Mouse (Mus musculus): Measurements from ENCODE around the gene Usb1.

Usb1 gene

GRCm38 (mm10) chr8:95335706-95336105 is 3.6 kb downstream of the Usb1 start:
- no peak for DNase-seq (ENCODE audit: low spot score in 2 of 2)

DNA sequence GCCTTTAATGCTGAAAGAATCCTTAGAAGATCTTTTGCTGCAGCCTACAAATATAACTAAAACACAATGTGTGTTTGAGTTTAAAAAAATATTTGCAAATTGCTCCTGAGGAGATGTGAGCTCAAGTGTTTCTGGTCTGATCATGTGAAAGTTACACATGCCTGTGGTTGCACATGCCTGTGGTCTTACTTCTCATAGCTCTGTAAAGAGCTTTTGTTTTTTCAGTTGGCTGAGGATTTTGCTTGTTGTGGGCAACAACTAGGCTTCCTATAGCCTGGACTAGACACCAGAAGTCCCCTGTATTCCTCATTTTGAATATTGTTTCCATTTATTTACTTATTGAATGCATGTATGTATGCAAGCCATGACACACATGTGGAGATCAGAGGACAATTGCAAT is 4.3 kb downstream of the Usb1 start:
- DNase-seq (ENCODE audit: low spot score in 2 of 2), result no peak

- no peak for DNase-seq (ENCODE audit: low spot score in 2 of 2)
These were observed 9.6 kb downstream of the Usb1 start for GRCm38 (mm10) chr8:95341721-95342120.

- DNase-seq (ENCODE audit: low spot score in 2 of 2), result no peak
These were observed 12.6 kb downstream of the Usb1 start for GRCm38 (mm10) chr8:95344668-95345067.

- DNase-seq (ENCODE audit: low spot score in 2 of 2), result peak; percentile 75 to 78
These were observed 14.8 kb downstream of the Usb1 start for GRCm38 (mm10) chr8:95346643-95347545.

DNA sequence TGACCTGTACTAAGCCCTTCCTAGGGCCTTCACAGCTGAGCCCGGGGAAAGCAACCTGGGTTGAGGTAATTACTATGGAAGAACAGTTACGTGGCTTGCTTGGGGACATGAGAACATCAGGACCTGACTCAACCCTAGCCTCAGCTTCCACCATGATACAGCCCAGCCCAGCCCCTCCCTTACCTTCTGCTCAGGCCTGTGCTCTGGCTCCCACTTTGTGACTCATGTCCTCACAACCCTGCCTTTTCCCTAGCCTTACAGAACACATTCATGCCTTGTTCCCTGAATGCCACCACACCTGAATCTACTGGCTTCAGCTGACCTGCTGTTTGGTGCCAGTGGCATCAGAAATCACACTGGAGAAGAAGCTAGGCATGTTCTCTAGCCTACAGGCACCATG is 16.3 kb downstream of the Usb1 start:
- no peak for DNase-seq (ENCODE audit: low spot score in 2 of 2)

DNA sequence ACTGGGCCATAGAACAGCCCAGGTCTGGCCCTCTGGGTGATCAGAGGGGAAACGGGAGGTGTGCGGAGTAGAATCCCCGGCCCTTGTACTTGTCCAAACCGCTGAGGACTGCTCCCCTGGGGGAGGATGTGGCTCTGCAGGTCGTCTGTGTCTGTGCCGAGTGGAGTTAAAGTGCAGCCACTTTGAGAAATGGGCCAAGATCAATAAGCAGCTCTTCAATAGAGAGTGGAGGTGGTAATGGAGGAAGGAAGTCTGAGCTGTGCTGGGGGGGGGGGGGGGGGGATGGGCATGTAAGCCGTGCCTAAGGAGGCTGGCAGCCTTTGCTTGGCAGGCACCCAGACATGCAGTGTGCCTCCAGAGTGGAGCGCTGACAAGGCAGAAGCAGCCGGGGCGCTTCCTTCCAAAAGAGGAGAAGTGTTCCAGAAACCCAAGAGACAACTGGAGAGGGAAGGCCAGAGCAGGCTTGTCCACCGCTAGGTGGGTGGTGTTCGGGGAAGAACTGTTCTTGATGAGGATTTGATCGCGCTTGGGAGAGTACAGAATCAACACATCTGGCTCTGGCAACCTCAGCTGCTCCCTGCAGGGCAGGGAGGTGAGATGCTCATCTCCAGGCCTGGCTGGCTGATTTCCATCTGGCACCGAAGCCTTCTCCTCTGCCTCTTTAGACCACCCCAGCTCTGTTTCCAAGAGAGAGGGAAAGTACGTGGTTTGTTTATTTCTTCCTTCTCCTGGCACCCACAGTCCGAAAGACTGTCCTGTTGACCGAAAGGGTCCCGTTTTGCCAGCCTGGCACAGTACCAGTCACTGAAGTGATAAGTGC is 16.9 kb downstream of the Usb1 start:
- peak; percentile 75 to 80 for DNase-seq (ENCODE audit: low spot score in 2 of 2)

- no peak for DNase-seq (ENCODE audit: low spot score in 2 of 2)
These were observed 19.4 kb downstream of the Usb1 start for GRCm38 (mm10) chr8:95351461-95351860.

- peak in 1 of 2 experiments; percentile 72 for DNase-seq (ENCODE audit: low spot score in 2 of 2)
These were observed 20.2 kb downstream of the Usb1 start, which contains the start of gene Mmp15 for GRCm38 (mm10) chr8:95352151-95352870. TSS of gene Mmp15 (plus strand) at chr8:95352268.

DNA sequence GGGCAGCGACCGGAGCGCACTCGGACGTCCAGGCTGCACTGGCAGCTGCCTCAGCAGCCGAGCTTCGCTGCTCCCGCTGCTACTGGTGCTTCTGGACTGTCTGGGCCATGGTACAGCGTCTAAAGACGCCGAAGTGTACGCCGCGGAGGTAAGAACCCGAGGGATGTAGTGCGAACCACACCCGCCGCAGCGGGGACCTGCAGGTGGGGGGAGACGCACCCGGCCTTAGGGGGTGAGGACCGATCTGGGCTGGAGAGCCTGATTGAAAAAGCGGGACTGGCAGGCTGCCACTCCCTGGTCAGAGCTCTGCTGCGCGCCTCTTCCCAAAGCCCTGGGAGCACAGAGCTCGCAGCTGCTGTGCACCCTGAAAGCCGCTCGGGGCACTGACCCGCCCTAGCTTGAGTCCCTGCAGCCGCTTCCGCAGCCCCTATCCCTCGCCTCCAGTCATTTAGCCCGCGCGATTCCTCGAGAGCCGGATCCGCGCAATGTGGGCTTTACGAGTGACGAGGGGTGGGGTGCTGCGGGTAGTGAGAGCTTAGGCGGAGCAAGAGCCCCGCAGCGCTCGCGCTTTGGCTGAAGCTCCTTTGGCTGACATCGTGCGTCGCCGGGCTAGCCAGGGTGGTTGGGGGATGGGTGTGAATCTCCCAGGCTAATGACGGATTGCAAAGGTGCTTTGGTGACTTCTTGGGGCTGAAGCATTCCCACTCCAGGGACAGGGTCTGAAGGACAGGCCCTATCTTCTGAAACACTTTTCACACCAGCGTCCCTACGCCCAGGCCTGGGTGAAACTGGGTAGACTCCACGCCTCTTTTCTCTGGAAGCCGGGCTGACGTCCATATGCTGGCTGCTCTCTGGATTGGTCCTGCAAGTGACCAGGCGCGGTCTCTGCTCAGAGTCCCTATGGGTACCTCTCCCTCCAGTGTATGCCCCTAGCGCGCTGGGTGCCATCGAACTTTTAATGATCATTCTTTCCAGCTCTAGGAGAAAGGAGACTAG is 21.1 kb downstream of the Usb1 start:
- peak in 1 of 2 experiments; percentile 48 for DNase-seq (ENCODE audit: low spot score in 2 of 2)

DNA sequence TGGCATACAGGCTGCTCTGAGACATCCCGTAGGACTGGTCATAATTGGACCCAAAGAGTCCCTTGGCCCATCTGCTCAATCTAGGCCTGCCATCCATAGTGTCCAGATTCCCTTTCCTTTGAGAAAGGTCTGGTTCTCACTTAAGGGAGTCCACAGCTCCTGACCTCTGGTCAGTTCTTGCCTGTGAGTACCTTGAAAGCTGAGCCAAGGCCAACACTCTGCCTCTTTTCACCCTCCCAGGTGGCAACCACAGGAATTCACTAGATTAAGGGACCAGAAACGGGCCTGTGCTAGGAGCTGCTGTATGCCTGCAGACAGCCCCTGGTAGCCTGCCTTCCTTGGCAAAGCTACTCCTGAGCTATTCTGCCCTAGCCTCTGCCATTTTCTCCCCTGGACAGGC is 22.5 kb downstream of the Usb1 start:
- no peak for DNase-seq (ENCODE audit: low spot score in 2 of 2)

- no peak for DNase-seq (ENCODE audit: low spot score in 2 of 2)
These were observed 26.7 kb downstream of the Usb1 start for GRCm38 (mm10) chr8:95358550-95359411.

DNA sequence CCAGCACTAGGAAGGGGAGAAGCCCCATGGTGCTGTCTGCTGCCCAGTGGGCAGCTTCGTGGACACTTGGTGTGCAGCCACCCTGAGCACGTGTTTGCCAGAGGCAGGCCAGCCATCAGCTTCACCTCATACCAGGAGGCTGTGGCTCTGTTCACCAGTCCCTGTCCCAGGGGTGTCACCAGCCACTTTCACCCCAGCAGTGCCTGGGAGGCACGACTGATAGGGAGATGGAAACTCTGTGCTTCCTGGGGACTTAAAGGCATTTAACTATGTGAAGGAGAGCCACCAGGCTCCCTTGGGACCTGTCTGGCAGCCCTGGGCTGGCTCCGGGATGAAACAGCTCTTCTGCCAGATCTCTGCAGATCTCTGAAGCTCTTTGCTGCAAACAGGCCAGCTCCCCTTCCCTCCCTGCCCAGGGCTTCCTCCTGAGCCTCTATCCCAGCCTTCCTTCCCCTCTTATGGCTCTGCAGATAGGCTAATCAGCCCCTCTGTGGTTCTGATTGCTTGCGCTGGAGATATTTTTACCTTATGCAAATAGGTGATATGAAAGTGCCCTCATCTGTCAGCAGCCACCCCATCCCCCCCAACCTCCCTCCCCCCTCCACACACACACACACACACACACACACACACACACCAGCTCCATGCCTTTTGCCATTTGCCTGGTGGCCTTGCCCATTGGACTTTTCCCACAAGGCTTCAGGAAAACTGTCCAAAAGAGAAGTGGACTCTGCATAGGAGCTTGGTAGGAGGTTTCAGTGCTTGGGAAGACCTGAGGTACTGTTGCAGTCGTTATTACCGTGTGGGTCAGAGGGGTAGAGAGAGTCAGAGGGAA is 28.3 kb downstream of the Usb1 start:
- DNase-seq (ENCODE audit: low spot score in 2 of 2), result no peak

GRCm38 (mm10) chr8:95361016-95361341 is 28.9 kb downstream of the Usb1 start:
- no peak for DNase-seq (ENCODE audit: low spot score in 2 of 2)

GRCm38 (mm10) chr8:95362272-95362671 is 30.2 kb downstream of the Usb1 start:
- no peak for DNase-seq (ENCODE audit: low spot score in 2 of 2)

DNA sequence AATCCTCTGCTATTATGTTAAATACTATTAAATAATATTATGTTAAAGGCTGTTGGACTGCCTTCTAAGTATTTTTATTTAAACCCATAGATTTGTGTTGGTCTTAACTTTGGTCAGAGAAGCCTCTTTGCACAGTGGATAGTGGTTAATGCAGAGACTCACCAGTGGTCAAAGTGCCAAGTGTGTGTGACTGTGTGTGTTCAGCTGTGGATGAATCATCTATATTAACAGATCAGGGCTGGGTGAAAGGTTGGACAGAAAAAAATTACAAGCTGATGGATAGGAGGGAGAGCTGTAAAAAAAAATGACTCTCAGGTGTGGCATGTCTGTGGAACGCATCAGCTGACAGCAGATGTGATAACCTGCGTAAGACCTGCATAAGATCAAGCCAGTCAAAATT is 31.8 kb downstream of the Usb1 start:
- DNase-seq (ENCODE audit: low spot score in 2 of 2), result no peak

DNA sequence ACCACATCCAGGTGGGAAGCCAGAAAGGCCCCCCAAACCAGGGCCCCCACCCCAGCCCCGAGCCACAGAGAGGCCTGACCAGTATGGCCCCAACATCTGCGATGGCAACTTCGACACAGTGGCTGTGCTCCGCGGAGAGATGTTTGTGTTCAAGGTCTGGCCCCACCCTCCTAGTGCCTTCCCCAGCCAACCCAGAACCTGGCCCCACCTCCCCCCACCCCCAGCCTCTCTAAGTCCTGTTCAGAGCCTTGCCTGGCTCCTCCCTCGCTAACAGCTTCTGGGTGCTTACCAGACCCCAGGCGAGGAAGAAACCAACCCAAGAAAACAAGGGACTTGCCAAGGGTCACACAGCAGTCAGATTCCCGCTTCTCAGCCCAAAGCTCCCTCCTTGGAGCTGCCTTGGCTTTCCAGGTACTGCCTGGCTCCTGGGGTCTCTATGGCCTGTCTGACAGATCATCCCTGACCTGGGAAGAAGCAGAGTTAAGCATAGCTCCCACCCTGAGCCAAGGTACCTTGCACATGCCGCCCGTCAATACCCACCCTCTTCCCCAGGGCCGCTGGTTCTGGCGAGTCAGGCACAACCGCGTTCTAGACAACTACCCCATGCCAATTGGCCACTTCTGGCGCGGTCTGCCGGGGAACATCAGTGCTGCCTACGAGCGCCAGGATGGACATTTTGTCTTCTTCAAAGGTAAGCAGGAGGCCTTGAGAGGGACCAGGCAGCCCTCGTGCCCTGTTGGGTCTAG is 37.7 kb downstream of the Usb1 start:
- DNase-seq (ENCODE audit: low spot score in 2 of 2), result no peak

GRCm38 (mm10) chr8:95373389-95374002 is 41.4 kb downstream of the Usb1 start:
- DNase-seq (ENCODE audit: low spot score in 2 of 2), result no peak
